Mouse (Mus musculus): ENCODE data around the gene Atrnl1. TPM values are rescaled to one million over a fixed set of nuclear protein-coding genes. Genes with fewer than 3 reads are reported as not detected.

Atrnl1 gene
- polyA plus RNA-seq, 1 experiment = 0.25 TPM

GRCm38 (mm10) chr19:58100381-58100780, 489.5 kb downstream of the Atrnl1 start:
- no peak for TF ChIP-seq FLI1 (IDR thresholded peaks at IDR 0.05; ENCODE audit: low read length)
- no peak for TF ChIP-seq GATA1 (IDR thresholded peaks at IDR 0.05; ENCODE audit: borderline replicate concordance, low read length)
- no peak overlapping the region for H3K4me3 ChIP-seq (replicated peaks)
- peaks cover 4% of the 10 kb centered on the region for H3K27me3 ChIP-seq (replicated peaks)
- peaks cover 30% of the 10 kb centered on the region for H3K9me3 ChIP-seq
- peaks cover 4% of the 10 kb centered on the region; the same call in 1 of the 2 replicates for H3K4me1 ChIP-seq
- H3K36me3 ChIP-seq (replicated peaks; ENCODE audit: low read length) = no peaks in the 10 kb centered on the region

DNA sequence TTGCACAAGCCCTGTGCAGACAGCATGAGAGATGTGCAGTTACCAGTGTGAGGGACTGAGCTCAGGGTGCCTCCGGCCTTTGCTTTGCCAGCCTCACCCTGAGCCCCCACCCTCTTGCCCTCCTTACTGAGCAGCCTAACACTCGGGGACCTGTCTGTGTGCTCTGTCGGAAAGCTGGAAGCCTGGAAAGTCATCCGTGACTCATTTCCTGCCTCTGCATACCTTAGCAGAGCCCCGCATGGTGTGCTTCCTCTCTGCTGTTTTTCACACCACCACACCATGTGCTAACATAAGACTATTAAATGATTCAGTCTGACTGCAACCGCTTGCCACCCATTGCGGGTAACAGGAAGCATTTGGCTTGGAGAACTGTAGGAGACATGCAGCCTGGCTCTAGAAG, 493.7 kb downstream of the Atrnl1 start:
- H3K36me3 ChIP-seq (replicated peaks; ENCODE audit: low read length) = no peaks in the 10 kb centered on the region
- peak overlapping the region; percentile 17 for H3K4me3 ChIP-seq (replicated peaks)
- H3K4me1 ChIP-seq = peaks cover 4% of the 10 kb centered on the region; the same call in 1 of the 2 replicates
- TF ChIP-seq FLI1 (IDR thresholded peaks at IDR 0.05; ENCODE audit: low read length) (no peak), GATA1 (IDR thresholded peaks at IDR 0.05; ENCODE audit: borderline replicate concordance, low read length) (no peak)
- peaks cover 4% of the 10 kb centered on the region for H3K27me3 ChIP-seq (replicated peaks)
- peaks cover 24% of the 10 kb centered on the region for H3K9me3 ChIP-seq

- H3K4me1 ChIP-seq = peaks cover 4% of the 10 kb centered on the region; the same call in 1 of the 2 replicates
- no peaks in the 10 kb centered on the region for H3K36me3 ChIP-seq (replicated peaks; ENCODE audit: low read length)
- peaks cover 4% of the 10 kb centered on the region for H3K27me3 ChIP-seq (replicated peaks)
- no peak overlapping the region for H3K4me3 ChIP-seq (replicated peaks)
- H3K9me3 ChIP-seq = peaks cover 12% of the 10 kb centered on the region; the same call in 1 of the 2 replicates
- TF ChIP-seq GATA1 (IDR thresholded peaks at IDR 0.05; ENCODE audit: borderline replicate concordance, low read length) (no peak), FLI1 (IDR thresholded peaks at IDR 0.05; ENCODE audit: low read length) (no peak)
Measured at GRCm38 (mm10) chr19:58107632-58108031, 496.8 kb downstream of the Atrnl1 start.

DNA sequence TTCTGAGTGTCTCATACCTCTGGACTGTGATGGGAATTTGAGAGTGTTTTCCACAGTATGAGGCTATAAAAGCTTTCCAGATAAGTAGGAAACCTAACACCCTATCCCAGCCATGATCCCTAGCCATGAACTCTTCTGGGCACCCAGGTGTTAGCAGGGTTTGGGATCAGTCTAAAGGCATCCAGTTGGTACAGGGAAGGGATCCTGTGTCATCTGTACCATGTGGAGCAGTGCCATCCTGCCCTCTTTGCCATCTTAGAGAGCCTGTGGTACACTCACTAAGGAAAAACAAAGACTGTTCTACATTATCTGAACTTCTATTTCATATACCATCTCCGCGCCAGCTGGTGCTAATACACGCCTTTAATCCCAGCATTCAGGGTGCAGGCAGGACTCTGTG, 499.7 kb downstream of the Atrnl1 start:
- TF ChIP-seq FLI1 (IDR thresholded peaks at IDR 0.05; ENCODE audit: low read length) (no peak), GATA1 (IDR thresholded peaks at IDR 0.05; ENCODE audit: borderline replicate concordance, low read length) (no peak)
- peaks cover 11% of the 10 kb centered on the region; the same call in 1 of the 2 replicates for H3K9me3 ChIP-seq
- H3K27me3 ChIP-seq (replicated peaks) = no peaks in the 10 kb centered on the region
- no peaks in the 10 kb centered on the region for H3K36me3 ChIP-seq (replicated peaks; ENCODE audit: low read length)
- peaks cover 5% of the 10 kb centered on the region; the same call in 1 of the 2 replicates for H3K4me1 ChIP-seq
- H3K4me3 ChIP-seq (replicated peaks) = no peak overlapping the region

DNA sequence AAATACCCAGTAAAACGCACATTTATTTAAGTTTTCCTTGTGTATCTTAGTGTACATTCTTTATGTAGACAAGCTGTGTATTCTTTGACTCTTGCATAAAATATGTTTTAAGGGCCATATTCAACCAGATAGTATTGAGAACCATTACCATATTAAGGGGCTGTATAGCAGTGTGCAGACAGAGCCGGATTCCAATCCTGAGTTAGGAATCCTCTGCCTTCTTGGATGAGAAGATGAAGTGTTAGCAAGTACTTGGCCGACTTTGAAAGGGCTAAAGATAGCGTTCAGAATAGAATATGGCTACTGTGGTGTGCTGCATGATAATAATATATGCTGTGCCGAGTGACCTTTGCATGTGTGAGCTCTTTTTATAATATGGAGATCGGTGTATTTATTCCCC, 500.5 kb downstream of the Atrnl1 start:
- Histone ChIP-seq H3K36me3 (replicated peaks; ENCODE audit: low read length) (no peaks in the 10 kb centered on the region), H3K27me3 (replicated peaks) (no peaks in the 10 kb centered on the region), H3K9me3 (peaks cover 7% of the 10 kb centered on the region; the same call in 1 of the 2 replicates), H3K4me3 (replicated peaks) (no peak overlapping the region), H3K4me1 (peaks cover 5% of the 10 kb centered on the region; the same call in 1 of the 2 replicates)
- TF ChIP-seq GATA1 (IDR thresholded peaks at IDR 0.05; ENCODE audit: borderline replicate concordance, low read length) (no peak), FLI1 (IDR thresholded peaks at IDR 0.05; ENCODE audit: low read length) (no peak)

GRCm38 (mm10) chr19:58112151-58112550, 501.3 kb downstream of the Atrnl1 start:
- Histone ChIP-seq H3K9me3 (peaks cover 6% of the 10 kb centered on the region; the same call in 1 of the 2 replicates), H3K4me1 (peaks cover 5% of the 10 kb centered on the region; the same call in 1 of the 2 replicates), H3K36me3 (replicated peaks; ENCODE audit: low read length) (no peaks in the 10 kb centered on the region), H3K27me3 (replicated peaks) (no peaks in the 10 kb centered on the region), H3K4me3 (replicated peaks) (no peak overlapping the region)
- no peak for TF ChIP-seq FLI1 (IDR thresholded peaks at IDR 0.05; ENCODE audit: low read length)
- TF ChIP-seq GATA1 (IDR thresholded peaks at IDR 0.05; ENCODE audit: borderline replicate concordance, low read length) = no peak

GRCm38 (mm10) chr19:58113092-58113731, 502.4 kb downstream of the Atrnl1 start:
- H3K4me1 ChIP-seq = peaks cover 5% of the 10 kb centered on the region; the same call in 1 of the 2 replicates
- H3K9me3 ChIP-seq = peaks cover 10% of the 10 kb centered on the region; the same call in 1 of the 2 replicates
- no peak for TF ChIP-seq FLI1 (IDR thresholded peaks at IDR 0.05; ENCODE audit: low read length)
- no peak for TF ChIP-seq GATA1 (IDR thresholded peaks at IDR 0.05; ENCODE audit: borderline replicate concordance, low read length)
- H3K27me3 ChIP-seq (replicated peaks) = no peaks in the 10 kb centered on the region
- H3K36me3 ChIP-seq (replicated peaks; ENCODE audit: low read length) = no peaks in the 10 kb centered on the region
- peak overlapping the region; percentile 73 for H3K4me3 ChIP-seq (replicated peaks)

GRCm38 (mm10) chr19:58117595-58117994, 506.8 kb downstream of the Atrnl1 start:
- peaks cover 2% of the 10 kb centered on the region for H3K27me3 ChIP-seq (replicated peaks)
- TF ChIP-seq GATA1 (IDR thresholded peaks at IDR 0.05; ENCODE audit: borderline replicate concordance, low read length) (no peak), FLI1 (IDR thresholded peaks at IDR 0.05; ENCODE audit: low read length) (no peak)
- H3K4me1 ChIP-seq = peaks cover 7% of the 10 kb centered on the region; the same call in 1 of the 2 replicates
- no peak overlapping the region for H3K4me3 ChIP-seq (replicated peaks)
- peaks cover 20% of the 10 kb centered on the region for H3K9me3 ChIP-seq
- H3K36me3 ChIP-seq (replicated peaks; ENCODE audit: low read length) = no peaks in the 10 kb centered on the region

DNA sequence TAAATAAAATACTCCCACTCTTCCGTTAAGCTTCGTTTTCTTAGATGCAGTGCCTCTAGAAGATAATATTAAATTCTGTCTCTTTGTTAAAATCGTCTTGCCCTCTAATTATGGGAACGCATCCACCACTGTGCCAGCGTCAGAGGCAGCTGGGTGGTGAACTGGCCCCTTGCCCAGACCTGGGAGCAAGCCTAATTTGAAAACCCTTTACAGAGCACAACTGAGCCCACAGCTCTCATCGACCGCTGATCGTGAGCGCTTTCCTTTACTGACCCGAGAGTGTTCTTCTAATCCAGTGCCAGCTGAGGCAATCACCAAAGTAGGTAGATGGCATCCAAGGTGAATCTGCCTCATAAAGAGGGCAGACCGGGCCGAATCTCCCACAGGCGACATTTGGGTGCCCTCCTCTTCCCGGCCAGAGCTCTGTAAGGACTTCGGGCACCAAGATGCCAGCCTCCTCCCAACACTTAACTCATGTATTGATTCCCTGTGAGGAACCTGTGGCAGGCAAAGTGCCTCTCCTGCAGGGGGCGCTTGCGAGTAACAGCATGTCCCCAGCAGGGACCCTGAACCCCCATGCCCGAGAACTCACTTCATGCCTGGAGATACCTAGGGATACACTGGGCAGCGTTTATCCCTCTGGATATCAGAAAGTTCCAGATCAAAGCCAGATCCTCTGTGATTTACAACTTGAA, 507.5 kb downstream of the Atrnl1 start:
- TF ChIP-seq FLI1 (IDR thresholded peaks at IDR 0.05; ENCODE audit: low read length) = no peak
- no peak for TF ChIP-seq GATA1 (IDR thresholded peaks at IDR 0.05; ENCODE audit: borderline replicate concordance, low read length)
- Histone ChIP-seq H3K4me3 (replicated peaks) (no peak overlapping the region), H3K4me1 (peaks cover 4% of the 10 kb centered on the region; the same call in 1 of the 2 replicates), H3K27me3 (replicated peaks) (peaks cover 2% of the 10 kb centered on the region), H3K36me3 (replicated peaks; ENCODE audit: low read length) (no peaks in the 10 kb centered on the region), H3K9me3 (peaks cover 16% of the 10 kb centered on the region)

- Histone ChIP-seq H3K36me3 (replicated peaks; ENCODE audit: low read length) (no peaks in the 10 kb centered on the region), H3K27me3 (replicated peaks) (peaks cover 2% of the 10 kb centered on the region), H3K4me3 (replicated peaks) (no peak overlapping the region), H3K9me3 (peaks cover 14% of the 10 kb centered on the region), H3K4me1 (peaks cover 3% of the 10 kb centered on the region; the same call in 1 of the 2 replicates)
- TF ChIP-seq GATA1 (IDR thresholded peaks at IDR 0.05; ENCODE audit: borderline replicate concordance, low read length) (no peak), FLI1 (IDR thresholded peaks at IDR 0.05; ENCODE audit: low read length) (no peak)
Measured at GRCm38 (mm10) chr19:58118864-58119263, 508.0 kb downstream of the Atrnl1 start.

Measured in megakaryocyte, embryonic 14.5 days (primary cell).